Mouse (Mus musculus) stomach, postnatal 0 days (tissue): ENCODE data around the gene Rpap1. TPM values are rescaled to one million over a fixed set of nuclear protein-coding genes. Genes with fewer than 3 reads are reported as not detected.

Experiments
- ATAC-seq: fragments of 200-750 bp; cut with Nextera tagmentation; 2 replicates; pipeline ENCODE4 v1.8.0; 2017; ENCODE audit not compliant: low FRiP score, low TSS enrichment
- DNase-seq: peaks from one replicate; pipeline ENCODE4 v3.0.0-alpha.2; 2016; ENCODE audit warnings: low spot score
- H3K27ac ChIP-seq: fragments of 300-500 bp; sonication (generic); replicated peaks from 2 replicates; pipeline ENCODE4 v1.5.1; 2014; ENCODE audit warnings: mild to moderate bottlenecking, control low read depth
- H3K27me3 ChIP-seq: fragments of 300-500 bp; sonication (generic); 2 replicates; pipeline ENCODE4 v1.6.1; 2014; ENCODE audit warnings: low read length; ENCODE audit not compliant: control insufficient read depth, insufficient read depth
- H3K36me3 ChIP-seq: fragments of 300-500 bp; sonication (generic); 2 replicates; pipeline ENCODE4 v1.6.1; 2014; ENCODE audit warnings: low read length, mixed read lengths; ENCODE audit not compliant: control insufficient read depth, insufficient read depth
- H3K4me1 ChIP-seq: fragments of 300-500 bp; sonication (generic); replicated peaks from 2 replicates; pipeline ENCODE4 v1.6.1; 2014; ENCODE audit warnings: antibody characterized with exemption; ENCODE audit not compliant: control insufficient read depth, insufficient read depth
- H3K4me2 ChIP-seq: fragments of 300-500 bp; sonication (generic); replicated peaks from 2 replicates; pipeline ENCODE4 v1.6.1; 2014; ENCODE audit warnings: low read depth, mild to moderate bottlenecking, control low read depth, moderate library complexity
- H3K4me3 ChIP-seq: fragments of 300-500 bp; sonication (generic); 2 replicates; pipeline ENCODE4 v1.5.1; 2014; ENCODE audit warnings: low read depth, low read length, control low read depth
- H3K9ac ChIP-seq: fragments of 300-500 bp; sonication (generic); 2 replicates; pipeline ENCODE4 v1.6.1; 2014; ENCODE audit warnings: mild to moderate bottlenecking, low read length, control low read depth, mixed read lengths
- H3K9me3 ChIP-seq: fragments of 300-500 bp; sonication (generic); 2 replicates; pipeline ENCODE4 v1.6.1; 2016; ENCODE audit warnings: low read length; ENCODE audit not compliant: control insufficient read depth
- CTCF ChIP-seq: IDR thresholded peaks from 2 replicates; pipeline ENCODE4 v1.5.1; 2016; ENCODE audit warnings: antibody characterized with exemption, low read depth, mild to moderate bottlenecking, moderate library complexity
- EP300 ChIP-seq: optimal IDR thresholded peaks from 2 replicates; pipeline ENCODE3; 2016; ENCODE audit warnings: antibody characterized with exemption
- WGBS: fragments of 180-500 bp; shearing (Covaris S2); extraction: QIAGEN DNeasy Blood & Tissue Kit; methylation state at CpG from one replicate; pipeline ENCODE4 v1.1.7; 2014; 5-methylcytosine and 5-hydroxymethylcytosine counted together
- polyA plus RNA-seq: library from polyadenylated mRNA; unstranded; fragments of >200 nt; fragmentation: Nextera tagmentation; extraction: Ambion mirVana; gene quantifications from 2 replicates; pipeline ENCODE4 v1.2.1, GENCODE M21; 2015

The Rpap1 gene
- polyA plus RNA-seq, 1 experiment from 2014 or later: 10.4 TPM

GRCm38 (mm10) chr2:119758101-119758843 lies 29.1 kb downstream of the Rpap1 start:
- no peaks in the 10 kb centered on the region for H3K4me1 ChIP-seq
- TF ChIP-seq CTCF: no peak
- TF ChIP-seq EP300: no peak
- H3K9ac ChIP-seq: peak overlapping the region; percentile 51
- ATAC-seq: peak; percentile 41
- no peaks in the 10 kb centered on the region for H3K9me3 ChIP-seq
- under 1% methylated on average over 53 of the region's 77 CpGs for WGBS
- peak overlapping the region; percentile 71 for H3K4me3 ChIP-seq
- peak overlapping the region; percentile 100 for H3K4me2 ChIP-seq
- peaks cover 9% of the 10 kb centered on the region; the same call in 1 of the 2 replicates for H3K27me3 ChIP-seq
- no peak overlapping the region for H3K27ac ChIP-seq
- peak; percentile 65 for DNase-seq
- no peaks in the 10 kb centered on the region for H3K36me3 ChIP-seq

- Histone ChIP-seq H3K4me1 (no peaks in the 10 kb centered on the region), H3K27me3 (peaks cover 9% of the 10 kb centered on the region; the same call in 1 of the 2 replicates), H3K4me3 (peak overlapping the region; percentile 71), H3K36me3 (no peaks in the 10 kb centered on the region), H3K9ac (peak overlapping the region; percentile 51), H3K4me2 (peak overlapping the region; percentile 100), H3K27ac (no peak overlapping the region), H3K9me3 (no peaks in the 10 kb centered on the region)
- TF ChIP-seq CTCF (no peak), EP300 (no peak)
- 4% methylated on average over 27 of the region's 31 CpGs for WGBS
- ATAC-seq: peak; percentile 56
- peak; percentile 54 for DNase-seq
Measured at GRCm38 (mm10) chr2:119757601-119758100, 29.7 kb downstream of the Rpap1 start.

DNA sequence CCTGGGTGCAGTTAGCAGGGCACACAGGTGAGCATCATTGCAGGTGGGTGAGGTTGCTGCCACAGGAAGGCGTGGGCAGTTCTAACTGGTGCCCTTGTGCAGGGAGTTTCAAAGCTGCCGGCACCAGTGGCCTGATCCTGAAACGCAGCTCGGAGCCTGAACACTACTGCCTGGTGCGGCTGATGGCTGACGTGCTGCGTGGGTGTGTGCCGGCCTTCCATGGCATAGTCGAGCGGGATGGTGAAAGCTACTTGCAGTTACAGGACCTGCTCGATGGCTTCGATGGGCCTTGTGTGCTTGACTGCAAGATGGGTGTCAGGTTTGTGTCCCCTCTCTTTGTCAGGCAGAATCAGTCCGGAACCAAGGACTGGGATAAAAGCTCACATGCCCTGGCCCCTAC lies 38.1 kb downstream of the Rpap1 start:
- H3K4me2 ChIP-seq: no peak overlapping the region
- no peak for ATAC-seq

DNA sequence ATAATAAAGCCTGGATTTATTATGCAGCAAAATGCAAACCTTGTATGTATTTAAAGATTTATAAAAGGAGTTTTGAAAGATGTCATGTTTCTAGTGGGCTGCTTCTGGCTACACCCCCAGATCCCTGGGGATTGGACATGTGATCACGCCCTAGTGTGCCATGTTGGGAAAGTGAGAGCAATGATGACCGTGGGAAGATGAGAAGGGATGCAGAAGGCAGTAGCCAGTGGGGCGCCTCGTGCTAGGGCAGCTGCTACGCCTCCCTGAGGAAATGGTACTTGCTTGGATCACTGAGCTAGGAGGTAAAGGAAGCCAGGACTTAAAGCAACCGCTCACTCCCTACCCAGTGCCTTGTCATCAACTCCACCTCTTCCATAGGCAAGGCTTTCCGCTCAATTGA lies 39.8 kb downstream of the Rpap1 start:
- H3K9me3 ChIP-seq: no peaks in the 10 kb centered on the region
- no peak overlapping the region for H3K9ac ChIP-seq
- H3K4me1 ChIP-seq: 0 out of 2 replicates have a peak, but pooled peaks cover 3% of the 10 kb centered on the region
- no peak overlapping the region for H3K27ac ChIP-seq
- no peak for ATAC-seq
- 72% methylated on average over 7 of the region's 7 CpGs for WGBS
- no peak for DNase-seq
- no peak overlapping the region for H3K4me3 ChIP-seq
- TF ChIP-seq CTCF (no peak), EP300 (no peak)
- no peak overlapping the region for H3K4me2 ChIP-seq
- no peaks in the 10 kb centered on the region for H3K36me3 ChIP-seq
- no peaks in the 10 kb centered on the region for H3K27me3 ChIP-seq

More for the DNA sequence above, 38.1 kb downstream of the Rpap1 start:
- WGBS: 72% methylated on average over 13 of the region's 13 CpGs
- TF ChIP-seq CTCF (no peak), EP300 (no peak)
- H3K27ac ChIP-seq: no peak overlapping the region
- no peak overlapping the region for H3K9ac ChIP-seq
- H3K27me3 ChIP-seq: no peaks in the 10 kb centered on the region
- DNase-seq: no peak
- H3K9me3 ChIP-seq: no peaks in the 10 kb centered on the region
- no peaks in the 10 kb centered on the region for H3K4me1 ChIP-seq
- H3K36me3 ChIP-seq: no peaks in the 10 kb centered on the region
- H3K4me3 ChIP-seq: no peak overlapping the region

DNA sequence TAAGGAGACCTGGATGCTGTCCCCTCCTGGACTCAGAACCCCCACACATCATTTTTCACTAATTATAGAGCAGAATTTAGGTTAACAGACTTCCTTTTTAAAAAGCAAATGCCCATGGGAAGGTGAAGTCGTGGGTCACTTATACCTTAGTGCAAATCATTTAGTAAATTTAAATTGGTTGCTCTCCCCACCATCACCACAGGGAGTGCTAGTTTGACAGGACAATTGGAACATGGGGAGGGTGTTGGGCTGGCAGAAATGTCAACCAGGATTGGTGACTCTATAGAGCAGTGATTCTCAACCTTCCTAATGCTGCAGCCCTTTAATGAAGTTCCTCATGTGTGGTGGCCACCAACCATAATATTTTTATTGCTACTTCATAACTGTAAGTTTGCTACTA lies 42.1 kb downstream of the Rpap1 start:
- no peak for DNase-seq
- peak overlapping the region; percentile 91 for H3K27ac ChIP-seq

More for the DNA sequence above, 42.1 kb downstream of the Rpap1 start:
- Histone ChIP-seq H3K36me3 (no peaks in the 10 kb centered on the region), H3K4me3 (no peak overlapping the region), H3K9me3 (no peaks in the 10 kb centered on the region), H3K4me1 (peaks cover 3% of the 10 kb centered on the region; the same call in 1 of the 2 replicates), H3K4me2 (peak overlapping the region; percentile 100; the same call in 1 of the 2 replicates), H3K27me3 (no peaks in the 10 kb centered on the region), H3K9ac (no peak overlapping the region)
- ATAC-seq: no peak
- WGBS: 9% methylated on average over 1 of the region's 1 CpGs
- TF ChIP-seq EP300: no peak
- TF ChIP-seq CTCF: peak; percentile 72
